Mouse (Mus musculus) stomach, postnatal 0 days (tissue): ENCODE measurements at regions not wholly inside any gene's neighbourhood (a gene's known extent, or its start where the extent isn't known, plus 50 kb on each side); places are given as distances from the start of the nearest gene placed in this dataset.
"Not testable (repeated sequence)": the region's sequence is repeated elsewhere in the genome, so short reads cannot be mapped to it uniquely, and the experiment has no call there.

Source experiments
- ATAC-seq: fragments of 200-750 bp; cut with Nextera tagmentation; 2 replicates; pipeline ENCODE4 v1.8.0; 2017; ENCODE audit not compliant: low FRiP score, low TSS enrichment
- DNase-seq: peaks from one replicate; pipeline ENCODE4 v3.0.0-alpha.2; 2016; ENCODE audit warnings: low spot score
- H3K27ac ChIP-seq: fragments of 300-500 bp; sonication (generic); replicated peaks from 2 replicates; pipeline ENCODE4 v1.5.1; 2014; ENCODE audit warnings: mild to moderate bottlenecking, control low read depth
- H3K27me3 ChIP-seq: fragments of 300-500 bp; sonication (generic); 2 replicates; pipeline ENCODE4 v1.6.1; 2014; ENCODE audit warnings: low read length; ENCODE audit not compliant: control insufficient read depth, insufficient read depth
- H3K36me3 ChIP-seq: fragments of 300-500 bp; sonication (generic); 2 replicates; pipeline ENCODE4 v1.6.1; 2014; ENCODE audit warnings: low read length, mixed read lengths; ENCODE audit not compliant: control insufficient read depth, insufficient read depth
- H3K4me1 ChIP-seq: fragments of 300-500 bp; sonication (generic); replicated peaks from 2 replicates; pipeline ENCODE4 v1.6.1; 2014; ENCODE audit warnings: antibody characterized with exemption; ENCODE audit not compliant: control insufficient read depth, insufficient read depth
- H3K4me2 ChIP-seq: fragments of 300-500 bp; sonication (generic); replicated peaks from 2 replicates; pipeline ENCODE4 v1.6.1; 2014; ENCODE audit warnings: low read depth, mild to moderate bottlenecking, control low read depth, moderate library complexity
- H3K4me3 ChIP-seq: fragments of 300-500 bp; sonication (generic); 2 replicates; pipeline ENCODE4 v1.5.1; 2014; ENCODE audit warnings: low read depth, low read length, control low read depth
- H3K9ac ChIP-seq: fragments of 300-500 bp; sonication (generic); 2 replicates; pipeline ENCODE4 v1.6.1; 2014; ENCODE audit warnings: mild to moderate bottlenecking, low read length, control low read depth, mixed read lengths
- H3K9me3 ChIP-seq: fragments of 300-500 bp; sonication (generic); 2 replicates; pipeline ENCODE4 v1.6.1; 2016; ENCODE audit warnings: low read length; ENCODE audit not compliant: control insufficient read depth
- CTCF ChIP-seq: IDR thresholded peaks from 2 replicates; pipeline ENCODE4 v1.5.1; 2016; ENCODE audit warnings: antibody characterized with exemption, low read depth, mild to moderate bottlenecking, moderate library complexity
- EP300 ChIP-seq: optimal IDR thresholded peaks from 2 replicates; pipeline ENCODE3; 2016; ENCODE audit warnings: antibody characterized with exemption
- WGBS: fragments of 180-500 bp; shearing (Covaris S2); extraction: QIAGEN DNeasy Blood & Tissue Kit; methylation state at CpG from one replicate; pipeline ENCODE4 v1.1.7; 2014; 5-methylcytosine and 5-hydroxymethylcytosine counted together

GRCm38 (mm10) chr15:91969378-91969777 lies 81.6 kb upstream of the Cntn1 start:
- Histone ChIP-seq H3K36me3 (no peaks in the 10 kb centered on the region), H3K4me1 (no peaks in the 10 kb centered on the region), H3K9ac (no peak overlapping the region), H3K27ac (no peak overlapping the region), H3K9me3 (no peaks in the 10 kb centered on the region), H3K27me3 (no peaks in the 10 kb centered on the region), H3K4me3 (no peak overlapping the region), H3K4me2 (no peak overlapping the region)
- TF ChIP-seq CTCF (peak; percentile 87), EP300 (no peak)
- DNase-seq (peak; percentile 53), ATAC-seq (no peak)
- 24% methylated on average over 10 of the region's 10 CpGs for WGBS

DNA sequence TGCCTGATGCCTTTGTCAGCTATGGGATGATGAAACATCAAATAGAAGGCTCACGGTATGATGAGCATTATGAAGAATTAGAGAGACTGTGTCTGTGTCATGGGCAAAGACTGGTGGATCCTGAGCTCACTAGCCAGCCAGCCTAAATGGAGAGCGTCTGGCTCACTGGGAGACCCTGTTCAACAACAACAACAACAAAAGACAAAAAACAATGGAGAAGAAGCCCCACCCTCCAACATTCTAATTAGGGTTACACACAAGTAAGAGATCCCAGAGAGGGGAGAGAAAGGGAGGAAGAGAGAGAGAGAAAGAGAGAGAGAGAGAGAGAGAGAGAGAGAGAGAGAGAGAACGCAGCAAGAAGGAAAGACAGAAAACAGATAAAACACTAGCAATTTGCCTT lies 79.6 kb upstream of the Cntn1 start:
- Histone ChIP-seq H3K27me3 (no peaks in the 10 kb centered on the region), H3K9ac (no peak overlapping the region), H3K36me3 (no peaks in the 10 kb centered on the region), H3K4me3 (no peak overlapping the region), H3K27ac (no peak overlapping the region), H3K4me2 (no peak overlapping the region), H3K9me3 (no peaks in the 10 kb centered on the region), H3K4me1 (no peaks in the 10 kb centered on the region)
- WGBS = 62% methylated on average over 3 of the region's 3 CpGs
- ATAC-seq = no peak
- DNase-seq = no peak
- no peak for TF ChIP-seq EP300
- no peak for TF ChIP-seq CTCF

DNA sequence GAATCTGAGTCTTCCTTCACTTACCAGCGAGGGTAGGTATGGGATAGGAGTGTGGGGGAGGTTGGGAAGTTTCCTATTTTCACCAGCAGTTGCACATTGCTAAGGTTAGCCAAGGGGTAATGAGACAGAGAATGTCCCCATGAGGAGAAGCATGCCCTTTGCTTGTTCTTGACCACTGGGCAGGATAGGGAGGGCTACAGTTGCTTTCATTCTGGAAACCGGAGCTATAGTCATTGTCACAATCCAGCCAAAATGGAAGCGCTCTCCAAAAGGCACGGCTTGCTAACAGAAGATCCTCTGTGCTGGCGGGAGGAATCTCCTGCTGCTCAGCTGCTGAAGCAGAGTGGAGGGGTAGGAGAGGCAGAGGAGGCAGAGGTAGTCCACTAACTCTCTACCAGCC lies 79.1 kb upstream of the Cntn1 start:
- no peaks in the 10 kb centered on the region for H3K4me1 ChIP-seq
- DNase-seq (no peak), ATAC-seq (no peak)
- WGBS = 35% methylated on average over 5 of the region's 5 CpGs
- no peak overlapping the region for H3K27ac ChIP-seq
- H3K4me2 ChIP-seq = no peak overlapping the region
- no peak overlapping the region for H3K9ac ChIP-seq
- no peaks in the 10 kb centered on the region for H3K27me3 ChIP-seq
- no peaks in the 10 kb centered on the region for H3K36me3 ChIP-seq
- no peaks in the 10 kb centered on the region for H3K9me3 ChIP-seq
- TF ChIP-seq EP300 = no peak
- no peak for TF ChIP-seq CTCF
- no peak overlapping the region for H3K4me3 ChIP-seq

DNA sequence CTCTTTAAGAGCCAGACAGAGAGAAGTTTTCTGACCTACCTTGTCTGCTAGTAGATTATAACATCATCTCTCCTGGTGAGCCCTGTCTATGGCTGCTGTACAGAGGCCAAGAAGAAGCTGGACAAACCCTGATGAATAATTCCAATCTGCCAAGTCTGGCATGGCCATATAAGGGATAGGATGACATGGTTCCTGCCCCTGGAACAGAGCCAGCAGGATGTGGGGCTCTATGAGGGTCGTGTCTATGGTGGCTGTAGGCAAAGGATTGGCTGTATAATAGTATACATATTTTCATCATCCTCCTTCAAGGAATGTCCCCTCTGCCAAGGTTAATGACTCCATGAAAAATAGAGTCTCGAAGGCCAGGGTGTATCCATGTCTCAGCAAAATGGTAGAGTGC lies 75.4 kb upstream of the Cntn1 start:
- ATAC-seq = no peak
- Histone ChIP-seq H3K4me3 (no peak overlapping the region), H3K4me2 (no peak overlapping the region), H3K4me1 (no peaks in the 10 kb centered on the region), H3K9ac (no peak overlapping the region), H3K27ac (no peak overlapping the region), H3K9me3 (no peaks in the 10 kb centered on the region), H3K27me3 (no peaks in the 10 kb centered on the region), H3K36me3 (no peaks in the 10 kb centered on the region)
- no peak for DNase-seq
- TF ChIP-seq CTCF (no peak), EP300 (no peak)
- WGBS = 40% methylated on average over 2 of the region's 2 CpGs

DNA sequence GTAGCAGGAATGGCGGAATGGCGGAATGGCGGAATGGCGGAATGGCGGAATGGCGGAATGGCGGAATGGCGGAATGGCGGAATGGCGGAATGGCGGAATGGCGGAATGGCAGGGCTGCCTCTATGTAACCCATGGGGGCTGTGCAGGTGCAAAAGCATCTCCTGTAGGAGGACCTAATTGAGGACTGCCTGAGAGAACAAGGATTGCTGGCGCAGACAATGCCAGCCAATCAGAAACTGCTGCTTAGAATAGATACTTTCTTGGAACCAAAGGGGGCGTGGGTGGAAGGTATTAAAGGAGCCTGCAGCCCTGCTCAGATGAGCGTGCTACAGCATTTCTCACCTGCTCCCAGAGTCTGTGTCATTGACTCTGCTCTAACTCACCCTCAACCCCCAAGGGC lies 67.8 kb upstream of the Cntn1 start:
- not testable (repeated sequence) for ATAC-seq, DNase-seq, H3K4me2 ChIP-seq, H3K9me3 ChIP-seq, H3K4me1 ChIP-seq, H3K27ac ChIP-seq, H3K9ac ChIP-seq, H3K36me3 ChIP-seq, H3K4me3 ChIP-seq, H3K27me3 ChIP-seq
- 98% methylated on average over 15 of the region's 15 CpGs for WGBS

- no peak overlapping the region for H3K4me3 ChIP-seq
- H3K4me1 ChIP-seq = no peaks in the 10 kb centered on the region
- no peak overlapping the region for H3K4me2 ChIP-seq
- no peak overlapping the region for H3K9ac ChIP-seq
- ATAC-seq (no peak), DNase-seq (no peak)
- H3K36me3 ChIP-seq = no peaks in the 10 kb centered on the region
- H3K9me3 ChIP-seq = no peaks in the 10 kb centered on the region
- no peak overlapping the region for H3K27ac ChIP-seq
- no peaks in the 10 kb centered on the region for H3K27me3 ChIP-seq
- TF ChIP-seq EP300 = no peak
- 49% methylated on average over 6 of the region's 6 CpGs for WGBS
Observed at GRCm38 (mm10) chr15:92000086-92000485, 50.9 kb upstream of the Cntn1 start.
